Mouse (Mus musculus) kidney, embryonic 16.5 days (tissue): ENCODE results near the gene Art4. TPM values are rescaled to one million over a fixed set of nuclear protein-coding genes. Genes with fewer than 3 reads are reported as not detected.
A peak's percentile ranks its signal among the peaks of the same experiment; 100 is the strongest.

Experiments
- ATAC-seq: fragments of 200-750 bp; cut with Nextera tagmentation; 2 replicates; pipeline ENCODE4 v1.8.0; 2017; ENCODE audit warnings: moderate TSS enrichment; ENCODE audit not compliant: low FRiP score, low TSS enrichment
- H3K27ac ChIP-seq: fragments of 300-500 bp; sonication (generic); 2 replicates; pipeline ENCODE4 v1.5.1; 2014; ENCODE audit warnings: low read length
- H3K27me3 ChIP-seq: fragments of 300-500 bp; sonication (generic); 2 replicates; pipeline ENCODE4 v1.6.1; 2014; ENCODE audit warnings: low read length, control low read depth, mixed read lengths; ENCODE audit not compliant: insufficient read depth
- H3K36me3 ChIP-seq: fragments of 300-500 bp; sonication (generic); 2 replicates; pipeline ENCODE4 v1.6.1; 2014; ENCODE audit warnings: low read length, control low read depth, mixed read lengths; ENCODE audit not compliant: insufficient read depth
- H3K4me1 ChIP-seq: fragments of 300-500 bp; sonication (generic); 2 replicates; pipeline ENCODE4 v1.6.1; 2014; ENCODE audit warnings: low read length, control low read depth, mixed read lengths; ENCODE audit not compliant: insufficient read depth
- H3K4me2 ChIP-seq: fragments of 300-500 bp; sonication (generic); replicated peaks from 2 replicates; pipeline ENCODE4 v1.6.1; 2014; ENCODE audit warnings: low read depth, low read length
- H3K4me3 ChIP-seq: fragments of 300-500 bp; sonication (generic); 2 replicates; pipeline ENCODE4 v1.5.1; 2014; ENCODE audit warnings: mild to moderate bottlenecking, low read length
- H3K9ac ChIP-seq: fragments of 300-500 bp; sonication (generic); replicated peaks from 2 replicates; pipeline ENCODE4 v1.6.1; 2014; ENCODE audit warnings: low read length
- H3K9me3 ChIP-seq: fragments of 300-500 bp; sonication (generic); 2 replicates; pipeline ENCODE4 v1.6.1; 2016; ENCODE audit warnings: low read length, control low read depth
- WGBS: fragments of 180-500 bp; shearing (Covaris S2); extraction: QIAGEN DNeasy Blood & Tissue Kit; methylation state at CpG from one replicate; pipeline ENCODE4 v1.1.7; 2014; 5-methylcytosine and 5-hydroxymethylcytosine counted together
- polyA plus RNA-seq: library from polyadenylated mRNA; unstranded; fragments of >200 nt; fragmentation: Nextera tagmentation; extraction: Ambion mirVana; gene quantifications from 2 replicates; pipeline ENCODE4 v1.2.1, GENCODE M21; 2015

Gene Art4
- polyA plus RNA-seq, 1 experiment from 2014 or later: 6.4 TPM

GRCm38 (mm10) chr6:136817549-136817948, 40.0 kb downstream of the Art4 start:
- Histone ChIP-seq H3K27me3 (no peaks in the 10 kb centered on the region), H3K9ac (no peak overlapping the region), H3K4me1 (no peaks in the 10 kb centered on the region), H3K27ac (no peak overlapping the region), H3K4me2 (no peak overlapping the region), H3K4me3 (no peak overlapping the region), H3K36me3 (peaks cover 84% of the 10 kb centered on the region), H3K9me3 (no peaks in the 10 kb centered on the region)
- ATAC-seq: no peak
- WGBS: 97% methylated on average over 3 of the region's 3 CpGs

GRCm38 (mm10) chr6:136816826-136817225, 40.7 kb downstream of the Art4 start:
- WGBS: 85% methylated on average over 21 of the region's 21 CpGs
- Histone ChIP-seq H3K9me3 (no peaks in the 10 kb centered on the region), H3K4me1 (no peaks in the 10 kb centered on the region), H3K27me3 (no peaks in the 10 kb centered on the region), H3K9ac (no peak overlapping the region), H3K27ac (no peak overlapping the region), H3K4me2 (no peak overlapping the region), H3K36me3 (peaks cover 84% of the 10 kb centered on the region), H3K4me3 (no peak overlapping the region)
- no peak for ATAC-seq

- Histone ChIP-seq H3K4me1 (no peaks in the 10 kb centered on the region), H3K36me3 (peaks cover 70% of the 10 kb centered on the region), H3K9ac (no peak overlapping the region), H3K4me3 (no peak overlapping the region), H3K27ac (no peak overlapping the region), H3K4me2 (no peak overlapping the region), H3K9me3 (no peaks in the 10 kb centered on the region), H3K27me3 (no peaks in the 10 kb centered on the region)
- WGBS: 98% methylated on average over 7 of the region's 7 CpGs
- ATAC-seq: no peak
Measured at GRCm38 (mm10) chr6:136815381-136815780, 42.2 kb downstream of the Art4 start.

GRCm38 (mm10) chr6:136813117-136813516, 44.4 kb downstream of the Art4 start:
- Histone ChIP-seq H3K4me3 (no peak overlapping the region), H3K9ac (no peak overlapping the region), H3K27ac (no peak overlapping the region), H3K36me3 (peaks cover 56% of the 10 kb centered on the region), H3K9me3 (no peaks in the 10 kb centered on the region), H3K4me2 (no peak overlapping the region), H3K27me3 (no peaks in the 10 kb centered on the region), H3K4me1 (peaks cover 11% of the 10 kb centered on the region)
- whole genome bisulfite sequencing: 44% methylated on average over 4 of the region's 4 CpGs
- ATAC-seq: no peak

- H3K4me1 ChIP-seq: peaks cover 11% of the 10 kb centered on the region
- H3K27ac ChIP-seq: no peak overlapping the region
- ATAC-seq: no peak
- H3K4me2 ChIP-seq: no peak overlapping the region
- H3K4me3 ChIP-seq: no peak overlapping the region
- H3K36me3 ChIP-seq: peaks cover 38% of the 10 kb centered on the region
- H3K27me3 ChIP-seq: no peaks in the 10 kb centered on the region
- H3K9ac ChIP-seq: no peak overlapping the region
- H3K9me3 ChIP-seq: no peaks in the 10 kb centered on the region
- 86% methylated on average over 10 of the region's 10 CpGs for WGBS
Measured at GRCm38 (mm10) chr6:136811196-136811595, 46.3 kb downstream of the Art4 start.

GRCm38 (mm10) chr6:136809673-136810072, 47.9 kb downstream of the Art4 start:
- Histone ChIP-seq H3K9me3 (no peaks in the 10 kb centered on the region), H3K4me3 (peak overlapping the region; percentile 80), H3K27me3 (no peaks in the 10 kb centered on the region), H3K4me1 (peaks cover 15% of the 10 kb centered on the region), H3K4me2 (peak overlapping the region; percentile 97), H3K9ac (peak overlapping the region; percentile 77; the same call in 1 of the 2 replicates), H3K27ac (no peak overlapping the region), H3K36me3 (peaks cover 25% of the 10 kb centered on the region)
- no peak for ATAC-seq
- WGBS: 68% methylated on average over 13 of the region's 13 CpGs

GRCm38 (mm10) chr6:136809077-136809476, 48.5 kb downstream of the Art4 start:
- Histone ChIP-seq H3K9me3 (no peaks in the 10 kb centered on the region), H3K27me3 (no peaks in the 10 kb centered on the region), H3K4me3 (peak overlapping the region; percentile 80), H3K9ac (peak overlapping the region; percentile 77), H3K36me3 (peaks cover 19% of the 10 kb centered on the region), H3K27ac (no peak overlapping the region), H3K4me2 (peak overlapping the region; percentile 97), H3K4me1 (peaks cover 15% of the 10 kb centered on the region)
- ATAC-seq: no peak
- WGBS: 32% methylated on average over 14 of the region's 14 CpGs

- Histone ChIP-seq H3K4me2 (peak overlapping the region; percentile 97), H3K36me3 (peaks cover 15% of the 10 kb centered on the region), H3K9ac (peak overlapping the region; percentile 77), H3K9me3 (no peaks in the 10 kb centered on the region), H3K4me1 (peaks cover 15% of the 10 kb centered on the region), H3K27me3 (no peaks in the 10 kb centered on the region), H3K4me3 (peak overlapping the region; percentile 80), H3K27ac (no peak overlapping the region)
- WGBS: under 1% methylated on average over 28 of the region's 28 CpGs
- ATAC-seq: peak; percentile 20
Measured at GRCm38 (mm10) chr6:136808631-136809046, 48.9 kb downstream of the Art4 start.

GRCm38 (mm10) chr6:136808014-136808417, 49.5 kb downstream of the Art4 start, which contains the start of gene H2afj:
Gene H2afj (plus strand): TSS chr6:136808244.
- peaks cover 21% of the 10 kb centered on the region for H3K4me1 ChIP-seq
- H3K4me3 ChIP-seq: peak within 1 kb of the TSS; percentile 80
- peak within 1 kb of the TSS; percentile 97 for H3K4me2 ChIP-seq
- H3K27ac ChIP-seq: peak within 1 kb of the TSS; percentile 78
- peaks cover 10% of the 10 kb centered on the region for H3K36me3 ChIP-seq
- whole genome bisulfite sequencing: under 1% methylated on average over 34 of the region's 34 CpGs
- peak within 1 kb of the TSS; percentile 77 for H3K9ac ChIP-seq
- H3K27me3 ChIP-seq: no peaks in the 10 kb centered on the region
- H3K9me3 ChIP-seq: no peaks in the 10 kb centered on the region
- ATAC-seq: peak; percentile 89

- peak overlapping the region; percentile 78 for H3K27ac ChIP-seq
- peak overlapping the region; percentile 97 for H3K4me2 ChIP-seq
- 45% methylated on average over 11 of the region's 18 CpGs for WGBS
- no peaks in the 10 kb centered on the region for H3K9me3 ChIP-seq
- H3K27me3 ChIP-seq: no peaks in the 10 kb centered on the region
- ATAC-seq: peak; percentile 0; the same call in 1 of the 2 replicates
- H3K4me1 ChIP-seq: peaks cover 24% of the 10 kb centered on the region
- peak overlapping the region; percentile 48 for H3K9ac ChIP-seq
- H3K36me3 ChIP-seq: peaks cover 8% of the 10 kb centered on the region
- H3K4me3 ChIP-seq: peak overlapping the region; percentile 80
Measured at GRCm38 (mm10) chr6:136807395-136808013, 50.0 kb downstream of the Art4 start.
